Mouse (Mus musculus) layer of hippocampus, adult 8-10 months (tissue): ENCODE measurements around the gene Prkn. TPM values are rescaled to one million over a fixed set of nuclear protein-coding genes. Genes with fewer than 3 reads are reported as not detected.
A peak's percentile ranks its signal among the peaks of the same experiment; 100 is the strongest.

Experiments
- DNase-seq, 2 experiments: peaks; one replicate each; pipeline ENCODE4 v3.0.0; 2022; ENCODE audit warnings: low spot score in 2 of 2
- total RNA-seq, 4 experiments: library from RNA; stranded (reverse); gene quantifications; 2 replicates each; pipeline ENCODE4 v1.2.4; 2022

The Prkn gene
- total RNA-seq, 4 experiments from 2014 or later = 18.5 to 25.7 (median 19.9) TPM

- DNase-seq = no peak
Observed at GRCm38 (mm10) chr17:11516165-11516564, 676.0 kb downstream of the Prkn start.

- no peak for DNase-seq
Observed at GRCm38 (mm10) chr17:11532066-11532465, 691.9 kb downstream of the Prkn start.

- DNase-seq = no peak
Observed at GRCm38 (mm10) chr17:11532748-11533147, 692.6 kb downstream of the Prkn start.

- no peak for DNase-seq
Observed at GRCm38 (mm10) chr17:11533835-11534234, 693.7 kb downstream of the Prkn start.

- no peak for DNase-seq
Observed at GRCm38 (mm10) chr17:11538826-11539225, 698.6 kb downstream of the Prkn start.

GRCm38 (mm10) chr17:11541928-11542623 lies 701.9 kb downstream of the Prkn start:
- no peak for DNase-seq

- no peak for DNase-seq
Observed at GRCm38 (mm10) chr17:11550562-11550961, 710.4 kb downstream of the Prkn start.

- DNase-seq = no peak
Observed at GRCm38 (mm10) chr17:11565681-11566080, 725.5 kb downstream of the Prkn start.

- DNase-seq = no peak
Observed at GRCm38 (mm10) chr17:11570392-11570791, 730.2 kb downstream of the Prkn start.

- peak; percentile 17 to 39 for DNase-seq
Observed at GRCm38 (mm10) chr17:11573666-11574065, 733.5 kb downstream of the Prkn start.

- DNase-seq = no peak
Observed at GRCm38 (mm10) chr17:11585491-11585890, 745.3 kb downstream of the Prkn start.

- no peak for DNase-seq
Observed at GRCm38 (mm10) chr17:11607931-11608330, 767.7 kb downstream of the Prkn start.

GRCm38 (mm10) chr17:11611459-11611858 lies 771.3 kb downstream of the Prkn start:
- DNase-seq = peak; percentile 48 to 80

- DNase-seq = no peak
Observed at GRCm38 (mm10) chr17:11612801-11613531, 772.8 kb downstream of the Prkn start.

GRCm38 (mm10) chr17:11617552-11617951 lies 777.4 kb downstream of the Prkn start:
- DNase-seq = no peak

- no peak for DNase-seq
Observed at GRCm38 (mm10) chr17:11618886-11619590, 778.9 kb downstream of the Prkn start.

- no peak for DNase-seq
Observed at GRCm38 (mm10) chr17:11620770-11621169, 780.6 kb downstream of the Prkn start.

GRCm38 (mm10) chr17:11621492-11621891 lies 781.3 kb downstream of the Prkn start:
- DNase-seq = no peak

- no peak for DNase-seq
Observed at GRCm38 (mm10) chr17:11626306-11626705, 786.1 kb downstream of the Prkn start.

- DNase-seq = no peak
Observed at GRCm38 (mm10) chr17:11635121-11635520, 794.9 kb downstream of the Prkn start.

GRCm38 (mm10) chr17:11637642-11638041 lies 797.5 kb downstream of the Prkn start:
- DNase-seq = no peak

- DNase-seq = no peak
Observed at GRCm38 (mm10) chr17:11638451-11638850, 798.3 kb downstream of the Prkn start.
